Mouse (Mus musculus): Measurements from ENCODE around the gene Pdpn. TPM values are rescaled to one million over a fixed set of nuclear protein-coding genes. Genes with fewer than 3 reads are reported as not detected.

Pdpn gene
- polyA plus RNA-seq, 1 experiment from 2014 or later, result 29.7 TPM

- Histone ChIP-seq H3K27ac (no peak overlapping the region), H3K4me1 (peaks cover 3% of the 10 kb centered on the region), H3K9ac (no peak overlapping the region), H3K27me3 (replicated peaks) (no peaks in the 10 kb centered on the region), H3K9me3 (no peaks in the 10 kb centered on the region), H3K36me3 (no peaks in the 10 kb centered on the region), H3K4me3 (replicated peaks) (no peak overlapping the region), H3K4me2 (no peak overlapping the region)
- ATAC-seq (ENCODE audit: insufficient read depth, low FRiP score, low read depth), result no peak
- 79% methylated on average over 12 of the region's 12 CpGs for WGBS
Measured at GRCm38 (mm10) chr4:143262696-143263095, 36.7 kb downstream of the Pdpn start.

- Histone ChIP-seq H3K4me3 (replicated peaks) (no peak overlapping the region), H3K4me1 (peaks cover 3% of the 10 kb centered on the region), H3K9ac (no peak overlapping the region), H3K27me3 (replicated peaks) (no peaks in the 10 kb centered on the region), H3K36me3 (no peaks in the 10 kb centered on the region), H3K4me2 (no peak overlapping the region), H3K9me3 (no peaks in the 10 kb centered on the region), H3K27ac (no peak overlapping the region)
- WGBS, result 29% methylated on average over 8 of the region's 8 CpGs
- ATAC-seq (ENCODE audit: insufficient read depth, low FRiP score, low read depth), result no peak
Measured at GRCm38 (mm10) chr4:143259718-143260349, 39.5 kb downstream of the Pdpn start.

GRCm38 (mm10) chr4:143258517-143258916, 40.8 kb downstream of the Pdpn start:
- Histone ChIP-seq H3K36me3 (no peaks in the 10 kb centered on the region), H3K4me1 (peaks cover 3% of the 10 kb centered on the region), H3K9ac (no peak overlapping the region), H3K4me2 (peak overlapping the region; percentile 45), H3K9me3 (no peaks in the 10 kb centered on the region), H3K27ac (no peak overlapping the region), H3K27me3 (replicated peaks) (no peaks in the 10 kb centered on the region), H3K4me3 (replicated peaks) (no peak overlapping the region)
- WGBS, result 35% methylated on average over 19 of the region's 19 CpGs
- ATAC-seq (ENCODE audit: insufficient read depth, low FRiP score, low read depth), result no peak

- H3K4me3 ChIP-seq (replicated peaks), result no peak overlapping the region
- ATAC-seq (ENCODE audit: insufficient read depth, low FRiP score, low read depth), result no peak
- no peaks in the 10 kb centered on the region for H3K27me3 ChIP-seq (replicated peaks)
- no peaks in the 10 kb centered on the region for H3K36me3 ChIP-seq
- no peaks in the 10 kb centered on the region for H3K9me3 ChIP-seq
- 37% methylated on average over 6 of the region's 6 CpGs for WGBS
- no peak overlapping the region for H3K9ac ChIP-seq
- H3K27ac ChIP-seq, result no peak overlapping the region
- no peak overlapping the region for H3K4me2 ChIP-seq
- peaks cover 3% of the 10 kb centered on the region for H3K4me1 ChIP-seq
Measured at GRCm38 (mm10) chr4:143257971-143258370, 41.4 kb downstream of the Pdpn start.

GRCm38 (mm10) chr4:143255541-143255940, 43.8 kb downstream of the Pdpn start:
- H3K4me2 ChIP-seq, result no peak overlapping the region
- H3K4me3 ChIP-seq (replicated peaks), result no peak overlapping the region
- ATAC-seq (ENCODE audit: insufficient read depth, low FRiP score, low read depth), result no peak
- H3K4me1 ChIP-seq, result peaks cover 3% of the 10 kb centered on the region
- H3K27ac ChIP-seq, result no peak overlapping the region
- 72% methylated on average over 8 of the region's 8 CpGs for whole genome bisulfite sequencing
- H3K9me3 ChIP-seq, result no peaks in the 10 kb centered on the region
- H3K36me3 ChIP-seq, result no peaks in the 10 kb centered on the region
- H3K27me3 ChIP-seq (replicated peaks), result no peaks in the 10 kb centered on the region
- H3K9ac ChIP-seq, result no peak overlapping the region

- H3K4me3 ChIP-seq (replicated peaks), result no peak overlapping the region
- H3K4me2 ChIP-seq, result no peak overlapping the region
- H3K27me3 ChIP-seq (replicated peaks), result no peaks in the 10 kb centered on the region
- no peak overlapping the region for H3K27ac ChIP-seq
- ATAC-seq (ENCODE audit: insufficient read depth, low FRiP score, low read depth), result no peak
- no peaks in the 10 kb centered on the region for H3K9me3 ChIP-seq
- no peaks in the 10 kb centered on the region for H3K36me3 ChIP-seq
- no peaks in the 10 kb centered on the region for H3K4me1 ChIP-seq
- 83% methylated on average over 1 of the region's 1 CpGs for WGBS
- H3K9ac ChIP-seq, result no peak overlapping the region
Measured at GRCm38 (mm10) chr4:143253356-143253755, 46.0 kb downstream of the Pdpn start.

GRCm38 (mm10) chr4:143248050-143248449, 51.3 kb downstream of the Pdpn start:
- no peaks in the 10 kb centered on the region for H3K27me3 ChIP-seq (replicated peaks)
- H3K9ac ChIP-seq, result no peak overlapping the region
- H3K4me3 ChIP-seq (replicated peaks), result no peak overlapping the region
- H3K9me3 ChIP-seq, result no peaks in the 10 kb centered on the region
- no peak overlapping the region for H3K27ac ChIP-seq
- H3K36me3 ChIP-seq, result no peaks in the 10 kb centered on the region
- no peaks in the 10 kb centered on the region for H3K4me1 ChIP-seq
- 76% methylated on average over 5 of the region's 5 CpGs for WGBS
- no peak overlapping the region for H3K4me2 ChIP-seq
- no peak for ATAC-seq (ENCODE audit: insufficient read depth, low FRiP score, low read depth)

GRCm38 (mm10) chr4:143241294-143241693, 58.1 kb downstream of the Pdpn start:
- ATAC-seq (ENCODE audit: insufficient read depth, low FRiP score, low read depth), result no peak
- WGBS, result 80% methylated on average over 9 of the region's 9 CpGs

GRCm38 (mm10) chr4:143239615-143240201, 59.7 kb downstream of the Pdpn start:
- Histone ChIP-seq H3K36me3 (no peaks in the 10 kb centered on the region), H3K4me2 (no peak overlapping the region), H3K27ac (no peak overlapping the region), H3K4me3 (replicated peaks) (no peak overlapping the region), H3K27me3 (replicated peaks) (no peaks in the 10 kb centered on the region), H3K9ac (no peak overlapping the region), H3K9me3 (no peaks in the 10 kb centered on the region), H3K4me1 (no peaks in the 10 kb centered on the region)
- ATAC-seq (ENCODE audit: insufficient read depth, low FRiP score, low read depth), result no peak
- WGBS, result 85% methylated on average over 9 of the region's 9 CpGs

More at GRCm38 (mm10) chr4:143241294-143241693, 58.1 kb downstream of the Pdpn start:
- no peaks in the 10 kb centered on the region for H3K27me3 ChIP-seq (replicated peaks)
- no peak overlapping the region for H3K4me2 ChIP-seq
- H3K36me3 ChIP-seq, result no peaks in the 10 kb centered on the region
- no peak overlapping the region for H3K4me3 ChIP-seq (replicated peaks)
- no peaks in the 10 kb centered on the region for H3K4me1 ChIP-seq
- H3K9me3 ChIP-seq, result no peaks in the 10 kb centered on the region
- H3K9ac ChIP-seq, result no peak overlapping the region
- no peak overlapping the region for H3K27ac ChIP-seq

GRCm38 (mm10) chr4:143239117-143239516, 60.2 kb downstream of the Pdpn start:
- H3K4me1 ChIP-seq, result no peaks in the 10 kb centered on the region
- no peak overlapping the region for H3K4me3 ChIP-seq (replicated peaks)
- WGBS, result 91% methylated on average over 5 of the region's 5 CpGs
- no peaks in the 10 kb centered on the region for H3K36me3 ChIP-seq
- no peaks in the 10 kb centered on the region for H3K27me3 ChIP-seq (replicated peaks)
- H3K9ac ChIP-seq, result no peak overlapping the region
- no peak overlapping the region for H3K4me2 ChIP-seq
- H3K9me3 ChIP-seq, result no peaks in the 10 kb centered on the region
- H3K27ac ChIP-seq, result no peak overlapping the region
- no peak for ATAC-seq (ENCODE audit: insufficient read depth, low FRiP score, low read depth)

- 22% methylated on average over 23 of the region's 23 CpGs for WGBS
- Histone ChIP-seq H3K4me2 (peak overlapping the region; percentile 34), H3K27ac (no peak overlapping the region), H3K9me3 (no peaks in the 10 kb centered on the region), H3K9ac (no peak overlapping the region), H3K4me1 (no peaks in the 10 kb centered on the region), H3K36me3 (no peaks in the 10 kb centered on the region), H3K27me3 (replicated peaks) (no peaks in the 10 kb centered on the region), H3K4me3 (replicated peaks) (no peak overlapping the region)
- no peak for ATAC-seq (ENCODE audit: insufficient read depth, low FRiP score, low read depth)
Measured at GRCm38 (mm10) chr4:143238241-143239031, 60.9 kb downstream of the Pdpn start.

- WGBS, result 88% methylated on average over 10 of the region's 10 CpGs
- ATAC-seq (ENCODE audit: insufficient read depth, low FRiP score, low read depth), result peak; percentile 27; the same call in 1 of the 2 replicates
Measured at GRCm38 (mm10) chr4:143231790-143232422, 67.5 kb downstream of the Pdpn start.

More at GRCm38 (mm10) chr4:143231790-143232422, 67.5 kb downstream of the Pdpn start:
- H3K36me3 ChIP-seq, result no peaks in the 10 kb centered on the region
- no peak overlapping the region for H3K27ac ChIP-seq
- H3K9me3 ChIP-seq, result no peaks in the 10 kb centered on the region
- no peaks in the 10 kb centered on the region for H3K27me3 ChIP-seq (replicated peaks)
- H3K9ac ChIP-seq, result no peak overlapping the region
- no peak overlapping the region for H3K4me2 ChIP-seq
- no peak overlapping the region for H3K4me3 ChIP-seq (replicated peaks)
- no peaks in the 10 kb centered on the region for H3K4me1 ChIP-seq

Measured in stomach, embryonic 15.5 days (tissue).